Mouse (Mus musculus) intestine, embryonic 14.5 days (tissue): ENCODE results near the gene Olfr126. TPM values are rescaled to one million over a fixed set of nuclear protein-coding genes. Genes with fewer than 3 reads are reported as not detected.

ENCODE experiments used
- ATAC-seq: fragments of 200-750 bp; cut with Nextera tagmentation; replicated peaks from 2 replicates; pipeline ENCODE4 v1.8.0; 2017; ENCODE audit warnings: low read depth, moderate number of reproducible peaks, moderate TSS enrichment, moderate library complexity; ENCODE audit not compliant: low FRiP score, low TSS enrichment
- DNase-seq: peaks from one replicate; pipeline ENCODE4 v3.0.0-alpha.2; 2018; ENCODE audit warnings: low spot score
- H3K27ac ChIP-seq: fragments of 300-500 bp; sonication (generic); 2 replicates; pipeline ENCODE4 v1.5.1; 2014; ENCODE audit warnings: low read depth, mild to moderate bottlenecking, control low read depth
- H3K27me3 ChIP-seq: fragments of 300-500 bp; sonication (generic); replicated peaks from 2 replicates; pipeline ENCODE4 v1.6.1; 2014; ENCODE audit warnings: low read length, control low read depth; ENCODE audit not compliant: control insufficient read depth, insufficient read depth
- H3K36me3 ChIP-seq: fragments of 300-500 bp; sonication (generic); 2 replicates; pipeline ENCODE4 v1.6.1; 2014; ENCODE audit warnings: low read length, control low read depth; ENCODE audit not compliant: control insufficient read depth, insufficient read depth
- H3K4me1 ChIP-seq: fragments of 300-500 bp; sonication (generic); replicated peaks from 2 replicates; pipeline ENCODE4 v1.6.1; 2014; ENCODE audit warnings: low read length, control low read depth, mixed read lengths; ENCODE audit not compliant: control insufficient read depth, insufficient read depth
- H3K4me2 ChIP-seq: fragments of 300-500 bp; sonication (generic); 2 replicates; pipeline ENCODE4 v1.6.1; 2014; ENCODE audit warnings: low read length
- H3K4me3 ChIP-seq: fragments of 300-500 bp; sonication (generic); 2 replicates; pipeline ENCODE4 v1.5.1; 2014; ENCODE audit warnings: low read depth, low read length, control low read depth, mixed read lengths
- H3K9ac ChIP-seq: fragments of 300-500 bp; sonication (generic); 2 replicates; pipeline ENCODE4 v1.6.1; 2014; ENCODE audit warnings: mild to moderate bottlenecking, low read length
- H3K9me3 ChIP-seq: fragments of 300-500 bp; sonication (generic); 2 replicates; pipeline ENCODE4 v1.6.1; 2016; ENCODE audit warnings: low read length, control low read depth; ENCODE audit not compliant: control insufficient read depth
- WGBS: fragments of 180-500 bp; shearing (Covaris S2); extraction: QIAGEN DNeasy Blood & Tissue Kit; methylation state at CpG from one replicate; pipeline ENCODE4 v1.1.7; 2014; 5-methylcytosine and 5-hydroxymethylcytosine counted together
- polyA plus RNA-seq: library from polyadenylated mRNA; unstranded; fragments of >200 nt; fragmentation: Nextera tagmentation; extraction: Ambion mirVana; gene quantifications from 2 replicates; pipeline ENCODE4 v1.2.1, GENCODE M21; 2014

Gene Olfr126
- not detected in 2 replicates for polyA plus RNA-seq

DNA sequence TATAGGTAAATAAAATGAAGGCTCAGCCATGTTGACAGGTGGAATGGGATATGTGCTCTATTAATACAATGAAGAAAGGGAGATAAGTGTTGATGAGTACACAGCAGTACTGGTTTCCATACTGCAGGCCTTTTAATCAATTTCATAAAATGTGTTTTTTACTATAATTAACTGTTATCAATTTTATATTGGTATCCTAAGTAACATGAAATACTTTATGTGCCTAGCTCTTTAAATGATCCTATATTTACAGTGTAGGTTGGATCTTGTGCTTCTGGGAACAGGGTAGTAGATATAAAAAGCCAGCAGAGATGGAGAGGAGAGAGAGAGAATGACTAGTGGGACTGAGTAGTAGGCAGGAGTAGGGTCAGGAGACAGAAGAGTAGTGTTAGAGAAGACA lies at the start of gene Olfr126:
Gene Olfr126, plus strand, starts transcription at position 301 of the 400 bp plus-strand sequence.
- ATAC-seq (no peak), DNase-seq (no peak)
- H3K36me3 ChIP-seq, result no peaks in the 10 kb centered on the region
- no peak within 1 kb of the TSS for H3K9ac ChIP-seq
- H3K4me3 ChIP-seq, result no peak within 1 kb of the TSS
- no peak within 1 kb of the TSS for H3K4me2 ChIP-seq
- H3K4me1 ChIP-seq, result no peaks in the 10 kb centered on the region
- H3K27ac ChIP-seq, result no peak within 1 kb of the TSS
- H3K9me3 ChIP-seq, result no peaks in the 10 kb centered on the region
- no peaks in the 10 kb centered on the region for H3K27me3 ChIP-seq

DNA sequence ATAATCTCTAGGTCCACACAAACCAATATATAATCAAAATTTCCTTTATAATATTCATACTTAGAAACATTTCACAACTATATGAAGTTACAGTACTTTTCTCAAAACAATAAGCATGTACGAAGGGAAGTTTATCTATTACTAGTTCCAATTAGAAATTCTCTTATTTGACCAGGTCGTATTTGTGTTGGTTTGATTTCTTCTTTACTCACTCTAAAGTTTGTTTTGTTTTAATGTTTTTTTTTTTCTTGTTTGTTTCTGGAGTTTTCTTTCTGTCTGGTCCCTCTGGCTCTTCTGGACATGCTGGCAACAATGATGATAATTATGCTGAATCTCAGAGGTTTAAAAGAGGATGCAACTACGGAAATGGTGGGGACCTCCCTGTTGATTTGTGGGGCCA lies 47.7 kb upstream of the Olfr126 start, which contains the start of gene Olfr124:
Gene Olfr124, plus strand, starts transcription at position 301 of the 400 bp plus-strand sequence.
- DNase-seq (no peak), ATAC-seq (no peak)
- Histone ChIP-seq H3K9me3 (no peaks in the 10 kb centered on the region), H3K36me3 (no peaks in the 10 kb centered on the region), H3K9ac (no peak within 1 kb of the TSS), H3K4me3 (no peak within 1 kb of the TSS), H3K27me3 (no peaks in the 10 kb centered on the region), H3K4me2 (no peak within 1 kb of the TSS), H3K27ac (no peak within 1 kb of the TSS), H3K4me1 (no peaks in the 10 kb centered on the region)
- WGBS, result 82% methylated on average over 3 of the region's 3 CpGs

DNA sequence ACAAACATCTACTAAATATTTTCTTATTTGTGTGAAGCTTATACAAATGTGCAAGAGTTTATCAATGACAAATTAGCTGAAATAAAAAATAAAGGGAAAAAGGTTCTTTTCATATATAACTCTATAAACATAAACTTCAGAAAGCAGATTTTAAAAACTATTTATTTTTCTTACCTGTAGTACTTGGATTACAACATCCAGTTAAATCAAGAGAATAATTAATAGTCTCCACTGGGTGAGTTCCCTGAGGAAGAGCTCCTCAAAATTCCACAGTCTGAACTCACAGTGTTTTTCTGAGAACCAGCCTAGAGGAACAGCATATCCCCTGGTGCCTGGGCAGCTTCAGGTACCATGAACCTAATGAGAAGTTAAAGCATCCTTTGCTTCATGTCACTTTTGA lies 14.6 kb upstream of the Olfr126 start, which contains the start of gene Olfr125:
Gene Olfr125, plus strand, starts transcription at position 301 of the 400 bp plus-strand sequence.
- ATAC-seq (no peak), DNase-seq (no peak)
- Histone ChIP-seq H3K27me3 (no peaks in the 10 kb centered on the region), H3K36me3 (no peaks in the 10 kb centered on the region), H3K4me2 (no peak within 1 kb of the TSS), H3K4me1 (no peaks in the 10 kb centered on the region), H3K27ac (no peak within 1 kb of the TSS), H3K9ac (no peak within 1 kb of the TSS), H3K4me3 (no peak within 1 kb of the TSS), H3K9me3 (no peaks in the 10 kb centered on the region)

GRCm38 (mm10) chr17:37863901-37864300 lies 16.6 kb downstream of the Olfr126 start:
- H3K4me2 ChIP-seq, result no peak overlapping the region

DNA sequence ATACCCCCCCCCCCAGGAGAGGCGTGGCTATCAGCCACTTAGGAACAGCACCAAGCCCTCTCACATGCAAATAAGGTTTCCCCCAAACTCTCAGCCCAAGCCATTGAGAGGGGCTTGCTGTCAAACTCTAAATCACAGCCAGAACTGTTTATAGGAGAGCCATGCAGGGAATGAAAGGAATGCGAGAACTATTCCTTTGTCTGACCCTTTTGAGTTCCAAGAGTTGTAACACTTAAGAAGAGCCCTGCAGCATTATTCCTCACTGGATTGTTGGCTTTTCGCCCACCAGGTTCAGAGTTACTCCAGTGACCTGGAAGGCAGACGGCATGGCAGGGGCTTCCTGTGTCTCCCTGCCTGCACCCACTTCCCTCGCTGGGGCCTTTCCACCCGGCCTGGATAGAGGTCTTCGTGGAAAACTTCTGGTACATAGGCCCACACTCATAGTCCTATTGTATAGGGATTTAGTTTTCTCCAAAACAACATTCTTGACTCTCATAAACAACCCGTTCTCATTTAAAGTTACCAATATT lies 22.5 kb downstream of the Olfr126 start:
- Histone ChIP-seq H3K36me3 (no peaks in the 10 kb centered on the region), H3K9me3 (no peaks in the 10 kb centered on the region), H3K4me2 (no peak overlapping the region), H3K4me3 (no peak overlapping the region), H3K4me1 (no peaks in the 10 kb centered on the region), H3K27ac (no peak overlapping the region), H3K9ac (no peak overlapping the region), H3K27me3 (no peaks in the 10 kb centered on the region)
- peak; percentile 48 for DNase-seq
- WGBS, result 22% methylated on average over 8 of the region's 8 CpGs
- ATAC-seq, result no peak

More at GRCm38 (mm10) chr17:37863901-37864300, 16.6 kb downstream of the Olfr126 start:
- DNase-seq, result no peak
- Histone ChIP-seq H3K4me1 (no peaks in the 10 kb centered on the region), H3K9ac (no peak overlapping the region), H3K36me3 (no peaks in the 10 kb centered on the region), H3K27me3 (no peaks in the 10 kb centered on the region), H3K4me3 (no peak overlapping the region), H3K9me3 (no peaks in the 10 kb centered on the region), H3K27ac (no peak overlapping the region)
- no peak for ATAC-seq
- 77% methylated on average over 2 of the region's 2 CpGs for WGBS

GRCm38 (mm10) chr17:37873830-37874229 lies 26.5 kb downstream of the Olfr126 start:
- H3K36me3 ChIP-seq, result no peaks in the 10 kb centered on the region
- H3K27ac ChIP-seq, result no peak overlapping the region
- no peaks in the 10 kb centered on the region for H3K27me3 ChIP-seq
- H3K4me2 ChIP-seq, result no peak overlapping the region
- 77% methylated on average over 3 of the region's 3 CpGs for WGBS
- no peaks in the 10 kb centered on the region for H3K9me3 ChIP-seq
- H3K9ac ChIP-seq, result no peak overlapping the region
- DNase-seq (no peak), ATAC-seq (no peak)
- no peaks in the 10 kb centered on the region for H3K4me1 ChIP-seq
- H3K4me3 ChIP-seq, result no peak overlapping the region

DNA sequence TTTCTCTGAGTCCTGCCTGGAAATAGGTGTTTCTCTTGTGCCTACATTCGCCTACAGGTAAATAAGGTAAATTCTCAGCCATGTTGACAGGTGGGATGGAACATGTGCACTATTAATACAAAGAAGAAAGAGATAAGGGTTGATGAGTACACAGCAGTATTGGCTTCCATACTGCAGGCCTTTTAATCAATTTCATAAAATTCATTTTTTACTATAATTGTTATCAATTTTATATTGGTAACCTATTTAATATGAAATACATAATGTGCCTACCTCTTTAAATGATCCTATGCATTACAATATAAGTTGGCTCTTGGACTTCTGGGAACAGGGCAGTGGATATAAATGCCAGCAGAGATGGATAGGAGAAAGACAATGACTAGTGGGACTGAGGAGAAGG lies 52.9 kb downstream of the Olfr126 start, which contains the start of gene Olfr127:
Gene Olfr127, plus strand, starts transcription at position 301 of the 400 bp plus-strand sequence.
- Histone ChIP-seq H3K36me3 (no peaks in the 10 kb centered on the region), H3K4me2 (no peak within 1 kb of the TSS), H3K9ac (no peak within 1 kb of the TSS), H3K27ac (no peak within 1 kb of the TSS), H3K4me3 (no peak within 1 kb of the TSS), H3K9me3 (no peaks in the 10 kb centered on the region), H3K4me1 (no peaks in the 10 kb centered on the region), H3K27me3 (no peaks in the 10 kb centered on the region)
- WGBS, result 85% methylated on average over 1 of the region's 1 CpGs
- ATAC-seq, result no peak
- DNase-seq, result no peak

Other genes with a start within 250 kb of the Olfr126 start
- gene Olfr115, start 220.4 kb upstream of the Olfr126 start, polyA plus RNA-seq, result not detected in 2 replicates
- not detected in 2 replicates for gene Olfr116, start 220.3 kb upstream of the Olfr126 start, polyA plus RNA-seq
- gene Olfr117, start 183.7 kb upstream of the Olfr126 start, polyA plus RNA-seq, result not detected in 2 replicates
- not detected in 2 replicates for gene Olfr118, start 180.5 kb upstream of the Olfr126 start, polyA plus RNA-seq
- not detected in 2 replicates for gene Olfr119, start 150.9 kb upstream of the Olfr126 start, polyA plus RNA-seq
- not detected in 2 replicates for gene Olfr120, start 125.7 kb upstream of the Olfr126 start, polyA plus RNA-seq
- not detected in 2 replicates for gene Olfr121, start 98.6 kb upstream of the Olfr126 start, polyA plus RNA-seq
- not detected in 2 replicates for gene Olfr122, start 78.9 kb upstream of the Olfr126 start, polyA plus RNA-seq
- not detected in 2 replicates for gene Olfr123, start 54.0 kb upstream of the Olfr126 start, polyA plus RNA-seq
- not detected in 2 replicates for gene Olfr124, start 47.6 kb upstream of the Olfr126 start, polyA plus RNA-seq
- gene Olfr125, start 14.5 kb upstream of the Olfr126 start, polyA plus RNA-seq, result not detected in 2 replicates
- not detected in 2 replicates for gene Olfr127, start 53.0 kb downstream of the Olfr126 start, polyA plus RNA-seq
- not detected in 2 replicates for gene Olfr128, start 73.1 kb downstream of the Olfr126 start, polyA plus RNA-seq
- not detected in 2 replicates for gene Olfr761, start 105.6 kb downstream of the Olfr126 start, polyA plus RNA-seq
- not detected in 2 replicates for gene Olfr129, start 212.6 kb downstream of the Olfr126 start, polyA plus RNA-seq
- gene Olfr130, start 216.4 kb downstream of the Olfr126 start, polyA plus RNA-seq, result not detected in 2 replicates
- not detected in 2 replicates for gene Olfr131, start 241.2 kb downstream of the Olfr126 start, polyA plus RNA-seq